Mouse (Mus musculus): ENCODE measurements around the gene Olfr641.

- TF ChIP-seq EP300 (IDR thresholded peaks at IDR 0.05; ENCODE audit: insufficient read depth, low read depth, low read length) (no peak), CTCF (IDR thresholded peaks at IDR 0.05; ENCODE audit: low read depth, low read length) (no peak), POLR2A (IDR thresholded peaks at IDR 0.05; ENCODE audit: insufficient read depth, low read length) (no peak)
These were observed 36.5 kb downstream of the Olfr641 start, which contains the start of gene Olfr644 for GRCm38 (mm10) chr7:104071769-104072168.

Data from ES-Bruce4 (cell line).